Mouse (Mus musculus): ENCODE measurements around the gene Map7d1. TPM values are rescaled to one million over a fixed set of nuclear protein-coding genes. Genes with fewer than 3 reads are reported as not detected.

The Map7d1 gene
- polyA plus RNA-seq, 1 experiment from 2014 or later = 32.2 TPM

GRCm38 (mm10) chr4:126275681-126276131 is 19.6 kb upstream of the Map7d1 start:
- Histone ChIP-seq H3K9me3 (ENCODE audit: low read length) (no peaks in the 10 kb centered on the region), H3K27me3 (ENCODE audit: insufficient read depth, low read length) (no peaks in the 10 kb centered on the region), H3K9ac (replicated peaks; ENCODE audit: low read length) (no peak overlapping the region), H3K27ac (ENCODE audit: low read length) (peak overlapping the region; percentile 17; the same call in 1 of the 2 replicates), H3K4me1 (ENCODE audit: insufficient read depth, low read length) (peaks cover 10% of the 10 kb centered on the region), H3K36me3 (ENCODE audit: insufficient read depth, low read length) (peaks cover 16% of the 10 kb centered on the region; the same call in 1 of the 2 replicates), H3K4me2 (replicated peaks; ENCODE audit: low read depth, low read length) (no peak overlapping the region), H3K4me3 (ENCODE audit: low read length) (no peak overlapping the region)
- 43% methylated on average over 13 of the region's 13 CpGs for WGBS
- ATAC-seq (ENCODE audit: low FRiP score, low TSS enrichment) = 0 out of 2 replicates have a peak, but pooled peaks have one; percentile 22

- Histone ChIP-seq H3K27ac (ENCODE audit: low read length) (no peak overlapping the region), H3K27me3 (ENCODE audit: insufficient read depth, low read length) (no peaks in the 10 kb centered on the region), H3K9ac (replicated peaks; ENCODE audit: low read length) (no peak overlapping the region), H3K4me1 (ENCODE audit: insufficient read depth, low read length) (peaks cover 10% of the 10 kb centered on the region), H3K36me3 (ENCODE audit: insufficient read depth, low read length) (peaks cover 16% of the 10 kb centered on the region; the same call in 1 of the 2 replicates), H3K9me3 (ENCODE audit: low read length) (no peaks in the 10 kb centered on the region), H3K4me3 (ENCODE audit: low read length) (no peak overlapping the region), H3K4me2 (replicated peaks; ENCODE audit: low read depth, low read length) (no peak overlapping the region)
- no peak for ATAC-seq (ENCODE audit: low FRiP score, low TSS enrichment)
- WGBS = 90% methylated on average over 4 of the region's 4 CpGs
Measured at GRCm38 (mm10) chr4:126275081-126275480, 18.9 kb upstream of the Map7d1 start.

GRCm38 (mm10) chr4:126273753-126274152 is 17.6 kb upstream of the Map7d1 start:
- no peak overlapping the region for H3K4me2 ChIP-seq (replicated peaks; ENCODE audit: low read depth, low read length)
- peaks cover 10% of the 10 kb centered on the region for H3K4me1 ChIP-seq (ENCODE audit: insufficient read depth, low read length)
- H3K9ac ChIP-seq (replicated peaks; ENCODE audit: low read length) = no peak overlapping the region
- no peak overlapping the region for H3K4me3 ChIP-seq (ENCODE audit: low read length)
- no peaks in the 10 kb centered on the region for H3K27me3 ChIP-seq (ENCODE audit: insufficient read depth, low read length)
- 84% methylated on average over 13 of the region's 13 CpGs for WGBS
- ATAC-seq (ENCODE audit: low FRiP score, low TSS enrichment) = no peak
- H3K9me3 ChIP-seq (ENCODE audit: low read length) = no peaks in the 10 kb centered on the region
- H3K27ac ChIP-seq (ENCODE audit: low read length) = no peak overlapping the region
- H3K36me3 ChIP-seq (ENCODE audit: insufficient read depth, low read length) = peaks cover 16% of the 10 kb centered on the region; the same call in 1 of the 2 replicates

GRCm38 (mm10) chr4:126269292-126269691 is 13.1 kb upstream of the Map7d1 start:
- Histone ChIP-seq H3K9me3 (ENCODE audit: low read length) (no peaks in the 10 kb centered on the region), H3K9ac (replicated peaks; ENCODE audit: low read length) (no peak overlapping the region), H3K4me2 (replicated peaks; ENCODE audit: low read depth, low read length) (no peak overlapping the region), H3K27me3 (ENCODE audit: insufficient read depth, low read length) (no peaks in the 10 kb centered on the region), H3K4me3 (ENCODE audit: low read length) (no peak overlapping the region), H3K4me1 (ENCODE audit: insufficient read depth, low read length) (no peaks in the 10 kb centered on the region), H3K27ac (ENCODE audit: low read length) (no peak overlapping the region), H3K36me3 (ENCODE audit: insufficient read depth, low read length) (peaks cover 11% of the 10 kb centered on the region; the same call in 1 of the 2 replicates)
- whole genome bisulfite sequencing = 71% methylated on average over 3 of the region's 3 CpGs
- no peak for ATAC-seq (ENCODE audit: low FRiP score, low TSS enrichment)

GRCm38 (mm10) chr4:126262119-126262807 is 6.1 kb upstream of the Map7d1 start, which contains the start of gene Trappc3:
Gene Trappc3, plus strand, starts transcription at chr4:126262325.
- peak; percentile 94 for ATAC-seq (ENCODE audit: low FRiP score, low TSS enrichment)
- H3K9ac ChIP-seq (replicated peaks; ENCODE audit: low read length) = peak within 1 kb of the TSS; percentile 89
- peak within 1 kb of the TSS; percentile 96 for H3K27ac ChIP-seq (ENCODE audit: low read length)
- H3K9me3 ChIP-seq (ENCODE audit: low read length) = no peaks in the 10 kb centered on the region
- peaks cover 49% of the 10 kb centered on the region for H3K4me1 ChIP-seq (ENCODE audit: insufficient read depth, low read length)
- WGBS = under 1% methylated on average over 46 of the region's 46 CpGs
- peak within 1 kb of the TSS; percentile 65 for H3K4me2 ChIP-seq (replicated peaks; ENCODE audit: low read depth, low read length)
- no peaks in the 10 kb centered on the region for H3K27me3 ChIP-seq (ENCODE audit: insufficient read depth, low read length)
- peak within 1 kb of the TSS; percentile 82 for H3K4me3 ChIP-seq (ENCODE audit: low read length)
- H3K36me3 ChIP-seq (ENCODE audit: insufficient read depth, low read length) = no peaks in the 10 kb centered on the region

GRCm38 (mm10) chr4:126261675-126262074 is 5.5 kb upstream of the Map7d1 start:
- 0 out of 2 replicates have a peak overlapping the region, but pooled peaks have one; percentile 82 for H3K4me3 ChIP-seq (ENCODE audit: low read length)
- H3K36me3 ChIP-seq (ENCODE audit: insufficient read depth, low read length) = no peaks in the 10 kb centered on the region
- WGBS = 46% methylated on average over 7 of the region's 7 CpGs
- H3K9ac ChIP-seq (replicated peaks; ENCODE audit: low read length) = peak overlapping the region; percentile 52; the same call in 1 of the 2 replicates
- peak overlapping the region; percentile 96 for H3K27ac ChIP-seq (ENCODE audit: low read length)
- no peaks in the 10 kb centered on the region for H3K9me3 ChIP-seq (ENCODE audit: low read length)
- H3K4me1 ChIP-seq (ENCODE audit: insufficient read depth, low read length) = peaks cover 53% of the 10 kb centered on the region
- H3K27me3 ChIP-seq (ENCODE audit: insufficient read depth, low read length) = no peaks in the 10 kb centered on the region
- no peak for ATAC-seq (ENCODE audit: low FRiP score, low TSS enrichment)
- peak overlapping the region; percentile 35; the same call in 1 of the 2 replicates for H3K4me2 ChIP-seq (replicated peaks; ENCODE audit: low read depth, low read length)

GRCm38 (mm10) chr4:126261266-126261665 is 5.1 kb upstream of the Map7d1 start:
- Histone ChIP-seq H3K4me3 (ENCODE audit: low read length) (no peak overlapping the region), H3K9ac (replicated peaks; ENCODE audit: low read length) (peak overlapping the region; percentile 52), H3K4me2 (replicated peaks; ENCODE audit: low read depth, low read length) (peak overlapping the region; percentile 46), H3K4me1 (ENCODE audit: insufficient read depth, low read length) (peaks cover 53% of the 10 kb centered on the region), H3K27ac (ENCODE audit: low read length) (peak overlapping the region; percentile 96), H3K27me3 (ENCODE audit: insufficient read depth, low read length) (no peaks in the 10 kb centered on the region), H3K9me3 (ENCODE audit: low read length) (no peaks in the 10 kb centered on the region), H3K36me3 (ENCODE audit: insufficient read depth, low read length) (no peaks in the 10 kb centered on the region)
- WGBS = 68% methylated on average over 6 of the region's 6 CpGs
- no peak for ATAC-seq (ENCODE audit: low FRiP score, low TSS enrichment)

GRCm38 (mm10) chr4:126260520-126261201 is 4.5 kb upstream of the Map7d1 start:
- Histone ChIP-seq H3K4me1 (ENCODE audit: insufficient read depth, low read length) (peaks cover 53% of the 10 kb centered on the region), H3K27ac (ENCODE audit: low read length) (peak overlapping the region; percentile 96), H3K9ac (replicated peaks; ENCODE audit: low read length) (peak overlapping the region; percentile 52), H3K4me2 (replicated peaks; ENCODE audit: low read depth, low read length) (peak overlapping the region; percentile 46), H3K36me3 (ENCODE audit: insufficient read depth, low read length) (no peaks in the 10 kb centered on the region), H3K9me3 (ENCODE audit: low read length) (no peaks in the 10 kb centered on the region), H3K27me3 (ENCODE audit: insufficient read depth, low read length) (no peaks in the 10 kb centered on the region), H3K4me3 (ENCODE audit: low read length) (peak overlapping the region; percentile 23; the same call in 1 of the 2 replicates)
- peak; percentile 46 for ATAC-seq (ENCODE audit: low FRiP score, low TSS enrichment)
- 2% methylated on average over 10 of the region's 10 CpGs for WGBS

GRCm38 (mm10) chr4:126259523-126260160 is 3.5 kb upstream of the Map7d1 start:
- peak overlapping the region; percentile 23 for H3K4me3 ChIP-seq (ENCODE audit: low read length)
- H3K9me3 ChIP-seq (ENCODE audit: low read length) = no peaks in the 10 kb centered on the region
- peaks cover 58% of the 10 kb centered on the region for H3K4me1 ChIP-seq (ENCODE audit: insufficient read depth, low read length)
- peak overlapping the region; percentile 96 for H3K27ac ChIP-seq (ENCODE audit: low read length)
- H3K27me3 ChIP-seq (ENCODE audit: insufficient read depth, low read length) = no peaks in the 10 kb centered on the region
- H3K9ac ChIP-seq (replicated peaks; ENCODE audit: low read length) = peak overlapping the region; percentile 47
- H3K36me3 ChIP-seq (ENCODE audit: insufficient read depth, low read length) = no peaks in the 10 kb centered on the region
- WGBS = 1% methylated on average over 15 of the region's 15 CpGs
- peak overlapping the region; percentile 46 for H3K4me2 ChIP-seq (replicated peaks; ENCODE audit: low read depth, low read length)
- peak; percentile 27; the same call in 1 of the 2 replicates for ATAC-seq (ENCODE audit: low FRiP score, low TSS enrichment)
